Mouse (Mus musculus) G1E (cell line): ENCODE measurements at regions not wholly inside any gene's neighbourhood (a gene's known extent, or its start where the extent isn't known, plus 50 kb on each side); places are given as distances from the start of the nearest gene placed in this dataset.

Experiments used
- ATAC-seq: 2 replicates; pipeline ENCODE4 v1.8.0; 2016; ENCODE audit warnings: mild to moderate bottlenecking; ENCODE audit not compliant: insufficient number of reproducible peaks, poor library complexity, low FRiP score, severe bottlenecking; ENCODE audit errors: extremely low read depth
- DNase-seq: peaks from one replicate; pipeline ENCODE4 v3.0.0; 2012; ENCODE audit warnings: low spot score
- H3K27me3 ChIP-seq: 2 replicates; pipeline ENCODE4 v1.6.1; 2012; ENCODE audit warnings: mild to moderate bottlenecking, low read length, inconsistent platforms; ENCODE audit not compliant: insufficient read depth
- H3K36me3 ChIP-seq: replicated peaks from 2 replicates; pipeline ENCODE3; 2012; ENCODE audit warnings: mild to moderate bottlenecking, inconsistent platforms
- H3K4me1 ChIP-seq: 2 replicates; pipeline ENCODE4 v1.6.1; 2012; ENCODE audit warnings: low read depth, low read length, inconsistent platforms, mixed read lengths; ENCODE audit not compliant: insufficient read depth
- H3K4me3 ChIP-seq: 2 replicates; pipeline ENCODE4 v1.5.1; 2012; ENCODE audit warnings: low read depth, mild to moderate bottlenecking, inconsistent platforms, low read length, moderate library complexity, mixed read lengths
- H3K9me3 ChIP-seq: replicated peaks from 2 replicates; pipeline ENCODE4 v1.6.1; 2012; ENCODE audit warnings: inconsistent platforms
- CTCF ChIP-seq: IDR thresholded peaks from 2 replicates; pipeline ENCODE4 v1.5.1; 2012; ENCODE audit warnings: low read depth, low read length, inconsistent platforms, mixed read lengths
- GATA1 ChIP-seq: IDR thresholded peaks from 2 replicates; pipeline ENCODE4 v1.6.1; 2012; ENCODE audit warnings: borderline replicate concordance, low read length, inconsistent platforms, mixed read lengths
- GATA2 ChIP-seq: IDR thresholded peaks from 2 replicates; pipeline ENCODE4 v1.6.1; 2012; ENCODE audit warnings: low read depth, low read length, inconsistent platforms, borderline replicate concordance
- POLR2AphosphoS5 ChIP-seq: IDR thresholded peaks from 2 replicates; pipeline ENCODE4 v1.6.1; 2012; ENCODE audit warnings: low read depth, low read length, inconsistent platforms; ENCODE audit not compliant: insufficient replicate concordance
- TAL1 ChIP-seq: conservative IDR thresholded peaks from 2 replicates; pipeline ENCODE4 v1.6.1; 2012; ENCODE audit warnings: low read depth, low read length, inconsistent platforms, mixed read lengths

- no peak for ATAC-seq
- H3K4me3 ChIP-seq = no peak overlapping the region
These were observed 203.8 kb upstream of the Tle4 start for GRCm38 (mm10) chr19:14801669-14802068.

GRCm38 (mm10) chr19:14799002-14799401 lies 201.2 kb upstream of the Tle4 start:
- no peaks in the 10 kb centered on the region for H3K4me1 ChIP-seq
- no peak for TF ChIP-seq POLR2AphosphoS5
- TF ChIP-seq CTCF = no peak
- no peak for TF ChIP-seq TAL1
- no peak for TF ChIP-seq GATA1
- TF ChIP-seq GATA2 = no peak

More at GRCm38 (mm10) chr19:14801669-14802068, 203.8 kb upstream of the Tle4 start:
- no peaks in the 10 kb centered on the region for H3K9me3 ChIP-seq
- H3K36me3 ChIP-seq = no peaks in the 10 kb centered on the region
- DNase-seq = no peak
- TF ChIP-seq TAL1 = no peak
- no peak for TF ChIP-seq GATA1
- no peak for TF ChIP-seq POLR2AphosphoS5
- TF ChIP-seq GATA2 = no peak
- no peak for TF ChIP-seq CTCF
- no peaks in the 10 kb centered on the region for H3K27me3 ChIP-seq
- H3K4me1 ChIP-seq = no peaks in the 10 kb centered on the region

GRCm38 (mm10) chr19:14798417-14798816 lies 200.6 kb upstream of the Tle4 start:
- TF ChIP-seq GATA2 (no peak), CTCF (no peak), POLR2AphosphoS5 (no peak), GATA1 (no peak), TAL1 (no peak)
- ATAC-seq (no peak), DNase-seq (no peak)

More at GRCm38 (mm10) chr19:14799002-14799401, 201.2 kb upstream of the Tle4 start:
- DNase-seq (no peak), ATAC-seq (no peak)
- H3K36me3 ChIP-seq = no peaks in the 10 kb centered on the region
- H3K4me3 ChIP-seq = no peak overlapping the region
- H3K9me3 ChIP-seq = no peaks in the 10 kb centered on the region
- no peaks in the 10 kb centered on the region for H3K27me3 ChIP-seq

DNA sequence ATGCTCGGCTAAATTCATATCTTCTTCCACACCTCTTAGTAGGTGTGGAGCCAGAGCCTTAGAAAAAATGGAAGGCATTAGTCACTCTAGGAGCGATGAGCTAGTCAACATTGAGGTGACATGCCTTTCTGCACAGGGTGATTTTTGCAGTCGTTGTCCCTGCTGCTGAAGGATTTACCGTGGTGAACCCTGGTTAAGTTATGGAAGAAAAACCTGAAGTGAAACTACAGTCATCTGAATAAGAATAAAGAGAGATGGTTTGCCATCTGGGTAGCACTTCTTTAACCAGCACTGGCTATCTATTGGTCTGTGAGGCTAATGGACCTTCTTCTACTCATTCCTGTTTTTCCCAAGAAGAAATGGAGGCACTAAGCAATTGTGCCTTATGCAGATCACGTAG lies 198.1 kb upstream of the Tle4 start:
- Histone ChIP-seq H3K9me3 (no peaks in the 10 kb centered on the region), H3K36me3 (no peaks in the 10 kb centered on the region), H3K27me3 (no peaks in the 10 kb centered on the region), H3K4me1 (no peaks in the 10 kb centered on the region), H3K4me3 (no peak overlapping the region)
- ATAC-seq (no peak), DNase-seq (no peak)
- TF ChIP-seq GATA2 = no peak
- TF ChIP-seq GATA1 = no peak

More at GRCm38 (mm10) chr19:14798417-14798816, 200.6 kb upstream of the Tle4 start:
- H3K27me3 ChIP-seq = no peaks in the 10 kb centered on the region
- H3K4me3 ChIP-seq = no peak overlapping the region
- H3K9me3 ChIP-seq = no peaks in the 10 kb centered on the region
- H3K36me3 ChIP-seq = no peaks in the 10 kb centered on the region
- no peaks in the 10 kb centered on the region for H3K4me1 ChIP-seq

DNA sequence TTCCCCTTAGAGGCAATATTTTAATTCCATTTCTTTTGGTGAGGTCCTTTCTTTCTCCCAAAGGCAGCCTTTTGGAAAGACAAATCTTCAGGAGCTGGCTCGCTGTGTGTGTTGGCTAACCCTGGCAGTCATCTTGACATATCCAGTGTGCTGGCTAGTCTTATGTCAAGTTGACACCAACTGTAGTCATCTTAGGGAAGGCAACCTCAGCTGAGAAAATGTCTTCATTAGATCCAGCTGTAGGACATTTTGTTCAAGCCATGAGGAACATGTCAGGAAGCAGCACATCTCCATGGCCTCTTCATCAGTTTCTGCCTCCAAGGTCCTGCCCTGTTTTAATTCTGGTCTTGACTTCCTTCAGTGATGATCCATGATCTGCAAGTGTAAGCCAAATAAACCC lies 192.1 kb upstream of the Tle4 start:
- no peak for DNase-seq
- Histone ChIP-seq H3K4me3 (no peak overlapping the region), H3K4me1 (no peaks in the 10 kb centered on the region), H3K27me3 (no peaks in the 10 kb centered on the region), H3K9me3 (no peaks in the 10 kb centered on the region), H3K36me3 (no peaks in the 10 kb centered on the region)
- no peak for ATAC-seq
- no peak for TF ChIP-seq CTCF
- no peak for TF ChIP-seq POLR2AphosphoS5
- TF ChIP-seq TAL1 = no peak
- TF ChIP-seq GATA2 = no peak

- Histone ChIP-seq H3K27me3 (no peaks in the 10 kb centered on the region), H3K4me3 (no peak overlapping the region), H3K9me3 (no peaks in the 10 kb centered on the region), H3K4me1 (no peaks in the 10 kb centered on the region), H3K36me3 (no peaks in the 10 kb centered on the region)
- ATAC-seq (no peak), DNase-seq (no peak)
- TF ChIP-seq GATA1 (no peak), GATA2 (no peak), CTCF (no peak), TAL1 (no peak)
These were observed 190.8 kb upstream of the Tle4 start for GRCm38 (mm10) chr19:14788630-14789029.

GRCm38 (mm10) chr19:14786868-14787267 lies 189.0 kb upstream of the Tle4 start:
- ATAC-seq = no peak
- Histone ChIP-seq H3K27me3 (no peaks in the 10 kb centered on the region), H3K9me3 (no peaks in the 10 kb centered on the region), H3K36me3 (no peaks in the 10 kb centered on the region), H3K4me1 (no peaks in the 10 kb centered on the region), H3K4me3 (no peak overlapping the region)
- no peak for TF ChIP-seq POLR2AphosphoS5
- no peak for TF ChIP-seq CTCF
- no peak for DNase-seq
